Mouse (Mus musculus) neural tube, embryonic 14.5 days (tissue): Measurements from ENCODE around the gene Kyat1. TPM values are rescaled to one million over a fixed set of nuclear protein-coding genes. Genes with fewer than 3 reads are reported as not detected.
A peak's percentile ranks its signal among the peaks of the same experiment; 100 is the strongest.

ENCODE experiments used
- ATAC-seq: fragments of 200-750 bp; cut with Nextera tagmentation; 2 replicates; pipeline ENCODE4 v1.8.0; 2017; ENCODE audit warnings: low read depth, mild to moderate bottlenecking, moderate TSS enrichment, moderate library complexity
- H3K27ac ChIP-seq: fragments of 300-500 bp; sonication (generic); 2 replicates; pipeline ENCODE4 v1.5.1; 2014; ENCODE audit warnings: low read depth, mild to moderate bottlenecking, control low read depth, low read length, moderate library complexity, mixed read lengths
- H3K27me3 ChIP-seq: fragments of 300-500 bp; sonication (generic); 2 replicates; pipeline ENCODE4 v1.6.1; 2014; ENCODE audit warnings: low read length; ENCODE audit not compliant: control insufficient read depth, insufficient read depth
- H3K36me3 ChIP-seq: fragments of 300-500 bp; sonication (generic); 2 replicates; pipeline ENCODE4 v1.6.1; 2014; ENCODE audit warnings: low read length, mixed read lengths; ENCODE audit not compliant: control insufficient read depth, insufficient read depth
- H3K4me1 ChIP-seq: fragments of 300-500 bp; sonication (generic); 2 replicates; pipeline ENCODE4 v1.6.1; 2014; ENCODE audit warnings: low read length; ENCODE audit not compliant: control insufficient read depth, insufficient read depth
- H3K4me2 ChIP-seq: fragments of 300-500 bp; sonication (generic); 2 replicates; pipeline ENCODE4 v1.6.1; 2014; ENCODE audit warnings: mild to moderate bottlenecking, low read depth, low read length, control low read depth
- H3K4me3 ChIP-seq: fragments of 300-500 bp; sonication (generic); 2 replicates; pipeline ENCODE4 v1.5.1; 2014; ENCODE audit warnings: low read depth, low read length, control low read depth, mixed read lengths
- H3K9ac ChIP-seq: fragments of 300-500 bp; sonication (generic); replicated peaks from 2 replicates; pipeline ENCODE4 v1.6.1; 2014; ENCODE audit warnings: low read depth, mild to moderate bottlenecking, control low read depth, low read length, mixed read lengths
- H3K9me3 ChIP-seq: fragments of 300-500 bp; sonication (generic); 2 replicates; pipeline ENCODE4 v1.6.1; 2016; ENCODE audit warnings: low read length; ENCODE audit not compliant: control insufficient read depth
- WGBS: fragments of 180-500 bp; shearing (Covaris S2); extraction: QIAGEN DNeasy Blood & Tissue Kit; methylation state at CpG from one replicate; pipeline ENCODE4 v1.1.7; 2014; 5-methylcytosine and 5-hydroxymethylcytosine counted together
- polyA plus RNA-seq: library from polyadenylated mRNA; unstranded; fragments of >200 nt; fragmentation: Nextera tagmentation; extraction: Ambion mirVana; gene quantifications from 2 replicates; pipeline ENCODE4 v1.2.1, GENCODE M21; 2014

Kyat1 gene
- 14.5 and 19.5 TPM in 2 replicates for polyA plus RNA-seq

DNA sequence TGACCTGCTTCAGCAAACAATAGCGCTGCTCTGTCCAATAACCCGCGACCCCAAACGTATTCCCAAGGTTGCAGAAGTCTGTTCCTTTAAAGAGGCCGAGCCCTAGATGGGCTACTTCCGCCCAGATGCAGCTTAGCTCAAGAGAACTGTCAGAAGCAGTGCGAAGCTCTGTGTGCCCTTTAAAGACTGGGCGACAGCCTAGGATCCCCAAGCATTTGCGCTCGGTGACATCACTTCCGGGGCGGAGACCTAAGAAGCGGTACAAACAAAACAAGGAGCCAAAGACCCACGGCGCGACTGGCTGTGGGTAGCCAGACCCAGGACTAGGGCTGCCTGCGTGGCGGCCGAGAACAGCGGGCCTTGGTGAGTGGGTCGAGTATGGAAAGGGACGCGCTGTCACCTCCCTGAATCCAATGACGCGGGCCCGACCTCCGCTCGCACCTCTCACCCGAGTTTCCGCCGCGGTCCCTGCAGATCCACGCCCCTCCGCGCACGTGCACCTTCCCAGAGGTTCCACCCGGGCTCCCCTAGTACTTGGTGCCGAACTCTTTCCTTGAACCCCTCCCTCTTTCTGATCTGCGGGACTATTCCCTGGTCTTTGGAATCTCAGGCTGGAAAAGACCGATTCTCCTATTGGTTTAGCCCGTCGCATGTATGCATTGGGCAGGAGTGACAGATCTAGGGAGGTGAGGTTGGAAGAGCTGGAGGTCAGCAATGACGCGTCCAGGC, at the start of gene Kyat1:
Kyat1 (minus strand) TSS at position 219 of the 729 bp plus-strand sequence.
- Histone ChIP-seq H3K4me1 (peaks cover 12% of the 10 kb centered on the region), H3K4me3 (peak within 1 kb of the TSS; percentile 58), H3K27ac (peak within 1 kb of the TSS; percentile 76), H3K9me3 (no peaks in the 10 kb centered on the region), H3K27me3 (no peaks in the 10 kb centered on the region), H3K4me2 (peak within 1 kb of the TSS; percentile 63), H3K9ac (peak within 1 kb of the TSS; percentile 58), H3K36me3 (no peaks in the 10 kb centered on the region)
- ATAC-seq, result peak; percentile 98
- under 1% methylated on average over 44 of the region's 44 CpGs for WGBS

DNA sequence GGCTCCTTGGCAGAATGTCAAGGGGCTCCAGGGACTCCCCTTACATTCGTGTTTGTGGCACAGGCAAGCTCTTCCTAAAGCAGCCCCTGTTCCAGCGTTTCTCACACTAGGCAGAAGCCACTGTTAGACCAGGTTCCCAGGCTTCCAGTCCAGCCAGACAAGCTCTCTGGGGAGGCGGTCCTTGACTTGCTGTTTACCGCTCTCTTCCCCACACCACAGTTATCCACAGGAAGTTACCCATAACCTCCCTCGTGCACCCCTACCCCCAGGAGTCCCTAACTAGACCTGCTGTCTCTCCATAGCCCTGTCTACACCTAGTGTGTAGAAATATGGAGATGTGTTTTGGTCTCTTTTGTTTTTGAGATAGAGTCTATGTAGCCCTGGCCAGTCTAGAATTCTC, 48.2 kb upstream of the Kyat1 start:
- Histone ChIP-seq H3K4me2 (no peak overlapping the region), H3K9me3 (no peaks in the 10 kb centered on the region), H3K27ac (no peak overlapping the region), H3K36me3 (peaks cover 48% of the 10 kb centered on the region), H3K4me3 (no peak overlapping the region), H3K4me1 (no peaks in the 10 kb centered on the region), H3K9ac (no peak overlapping the region), H3K27me3 (no peaks in the 10 kb centered on the region)
- ATAC-seq, result no peak
- WGBS, result 77% methylated on average over 5 of the region's 5 CpGs

DNA sequence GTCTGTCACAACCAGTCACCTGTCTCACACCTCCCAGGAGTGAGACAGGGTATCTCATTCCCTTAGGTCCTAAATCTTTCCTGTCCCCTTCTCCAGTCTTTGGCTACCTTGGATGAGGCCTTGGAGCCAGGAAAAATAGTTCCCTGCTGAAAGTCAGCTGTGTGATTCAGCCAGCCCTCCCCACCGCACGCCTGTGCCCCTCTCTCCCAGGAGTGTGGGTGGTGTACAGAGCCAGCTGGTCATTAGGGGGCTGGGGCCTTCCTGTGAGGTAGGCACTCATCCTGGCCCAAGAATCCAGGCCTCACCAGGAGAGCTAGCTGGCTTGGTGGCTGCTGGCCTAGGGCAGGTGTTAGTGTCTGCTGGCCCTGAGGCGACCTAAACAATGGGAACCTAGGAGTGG, 46.9 kb upstream of the Kyat1 start:
- H3K9ac ChIP-seq, result no peak overlapping the region
- no peak overlapping the region for H3K4me3 ChIP-seq
- H3K36me3 ChIP-seq, result peaks cover 41% of the 10 kb centered on the region
- 79% methylated on average over 3 of the region's 3 CpGs for WGBS
- no peak overlapping the region for H3K4me2 ChIP-seq
- H3K27me3 ChIP-seq, result no peaks in the 10 kb centered on the region
- no peaks in the 10 kb centered on the region for H3K9me3 ChIP-seq
- ATAC-seq, result no peak
- H3K4me1 ChIP-seq, result no peaks in the 10 kb centered on the region
- H3K27ac ChIP-seq, result no peak overlapping the region

DNA sequence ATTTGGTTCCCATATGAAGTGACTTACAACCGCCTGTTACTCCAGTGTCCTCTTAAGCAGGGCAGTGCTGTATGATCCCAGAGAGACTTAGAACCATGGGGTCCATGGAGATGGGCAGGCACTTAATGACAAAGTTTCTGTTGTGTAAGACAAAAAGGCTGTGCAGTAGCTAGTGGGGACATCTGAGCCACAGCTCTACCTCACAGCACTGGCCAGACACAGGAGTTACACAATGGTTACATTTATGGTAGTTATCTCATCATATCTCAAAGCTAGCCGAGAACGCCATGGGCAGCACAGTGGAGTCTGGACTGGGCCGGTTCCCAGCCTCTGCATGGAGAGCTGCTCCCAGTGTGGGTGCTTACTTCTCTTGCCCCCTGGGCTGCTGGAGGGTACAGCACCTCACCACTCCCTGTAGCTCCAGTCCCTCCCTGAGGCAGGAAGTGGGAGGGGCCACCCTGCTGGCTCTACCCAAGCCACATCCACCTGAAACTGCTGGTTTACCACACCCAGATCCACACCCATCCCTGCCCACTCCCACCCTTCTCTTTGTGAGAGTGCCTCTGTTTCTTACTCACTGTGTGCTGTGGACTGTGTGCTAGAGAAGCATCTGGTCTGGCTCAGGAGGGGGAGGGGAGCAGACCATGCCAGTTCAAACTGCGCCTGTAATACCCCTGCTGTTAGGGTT, 45.9 kb upstream of the Kyat1 start:
- Histone ChIP-seq H3K4me1 (no peaks in the 10 kb centered on the region), H3K9ac (no peak overlapping the region), H3K9me3 (no peaks in the 10 kb centered on the region), H3K4me2 (no peak overlapping the region), H3K4me3 (no peak overlapping the region), H3K27me3 (no peaks in the 10 kb centered on the region), H3K36me3 (peaks cover 31% of the 10 kb centered on the region), H3K27ac (no peak overlapping the region)
- ATAC-seq, result no peak
- 72% methylated on average over 5 of the region's 5 CpGs for WGBS

DNA sequence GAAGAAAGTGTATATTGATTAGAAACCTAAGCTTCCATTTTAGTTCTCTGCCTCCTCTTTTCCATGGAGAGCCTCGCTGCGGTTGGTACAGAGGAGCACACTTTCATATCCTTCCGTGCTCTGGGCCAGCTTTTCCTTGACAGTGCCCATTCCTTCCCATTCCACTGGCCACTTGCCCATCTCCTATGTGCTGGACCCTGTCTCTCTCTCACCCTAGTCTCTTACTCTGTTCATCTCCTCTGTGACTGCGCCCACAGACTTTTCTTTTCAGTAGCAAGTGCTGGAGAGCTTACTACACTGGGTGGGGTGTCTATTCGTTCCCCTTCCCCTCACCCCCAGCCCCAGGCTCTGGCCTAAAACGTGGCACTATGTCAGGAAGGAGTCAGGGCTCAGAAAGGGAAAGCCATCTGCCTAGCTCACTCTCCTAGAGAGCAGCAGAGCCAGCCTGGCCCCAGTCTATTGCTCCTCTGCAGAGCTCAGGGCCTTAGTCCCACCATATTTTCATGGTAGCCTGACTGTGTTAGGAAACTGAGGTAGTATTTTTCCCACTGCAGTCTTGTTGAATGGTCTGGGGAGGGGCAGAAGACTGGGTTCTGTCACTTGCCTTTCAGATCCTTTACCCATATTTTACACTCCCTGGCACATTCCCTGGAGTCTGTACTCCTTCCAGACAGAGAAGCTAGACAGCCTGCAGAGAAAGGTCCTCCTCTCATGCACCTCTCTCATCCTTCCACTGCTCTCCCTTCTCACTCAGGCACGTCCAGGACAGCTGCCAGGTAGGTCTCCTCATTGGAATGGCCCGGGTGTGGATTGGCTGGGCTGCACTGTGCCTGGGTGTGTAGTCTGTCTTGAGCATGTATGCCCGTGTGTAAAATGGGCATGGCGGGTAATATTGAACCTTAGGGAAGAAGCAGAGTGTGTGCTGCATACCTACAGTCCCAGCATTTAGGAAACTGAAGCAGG, 44.8 kb upstream of the Kyat1 start:
- ATAC-seq, result no peak
- WGBS, result 87% methylated on average over 10 of the region's 10 CpGs
- H3K4me1 ChIP-seq, result no peaks in the 10 kb centered on the region
- H3K4me3 ChIP-seq, result no peak overlapping the region
- H3K36me3 ChIP-seq, result peaks cover 20% of the 10 kb centered on the region
- H3K9ac ChIP-seq, result no peak overlapping the region
- H3K9me3 ChIP-seq, result no peaks in the 10 kb centered on the region
- no peaks in the 10 kb centered on the region for H3K27me3 ChIP-seq
- no peak overlapping the region for H3K27ac ChIP-seq
- no peak overlapping the region for H3K4me2 ChIP-seq

DNA sequence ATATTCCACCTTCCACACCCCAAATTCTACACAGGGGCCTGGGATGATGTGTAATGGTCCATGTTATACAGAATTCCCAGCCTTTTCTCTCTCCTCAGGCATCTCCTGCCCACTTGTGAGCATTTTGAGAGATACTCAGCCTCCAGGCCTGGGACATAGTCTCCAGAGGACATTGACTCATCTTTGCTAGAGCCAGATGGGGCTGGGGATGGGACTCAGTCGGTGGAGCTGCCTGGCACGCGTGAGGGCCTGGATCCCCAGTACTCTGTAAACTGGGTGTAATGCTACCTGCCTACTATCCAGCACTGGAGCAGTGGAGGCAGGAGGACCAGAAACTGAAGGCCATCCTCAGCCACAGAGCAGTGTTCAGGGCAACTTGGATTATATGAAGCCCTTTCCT, 43.5 kb upstream of the Kyat1 start:
- Histone ChIP-seq H3K4me3 (no peak overlapping the region), H3K9ac (no peak overlapping the region), H3K4me2 (no peak overlapping the region), H3K4me1 (no peaks in the 10 kb centered on the region), H3K27me3 (no peaks in the 10 kb centered on the region), H3K36me3 (peaks cover 14% of the 10 kb centered on the region; the same call in 1 of the 2 replicates), H3K9me3 (no peaks in the 10 kb centered on the region), H3K27ac (no peak overlapping the region)
- WGBS, result 90% methylated on average over 3 of the region's 3 CpGs
- no peak for ATAC-seq

DNA sequence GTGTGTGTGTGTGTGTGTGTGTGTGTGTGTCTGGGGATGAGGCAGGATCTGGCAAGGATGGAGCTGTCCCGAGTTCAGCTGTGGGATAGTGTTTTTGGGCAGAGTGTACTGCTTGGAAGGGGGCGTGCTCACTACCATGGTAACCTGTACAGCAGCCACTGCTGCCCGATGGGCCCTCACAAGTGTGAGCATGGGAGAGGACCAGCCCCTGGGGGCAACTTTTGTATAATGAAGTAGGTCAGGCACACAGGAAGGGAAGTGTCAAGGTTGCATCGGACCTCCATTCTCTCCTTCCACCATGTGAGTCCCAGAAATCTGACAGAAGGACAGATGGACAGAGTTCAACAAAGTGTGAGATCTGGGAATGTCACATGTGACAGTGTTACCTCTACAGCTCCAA, 42.0 kb upstream of the Kyat1 start:
- Histone ChIP-seq H3K36me3 (peaks cover 21% of the 10 kb centered on the region), H3K9ac (no peak overlapping the region), H3K27ac (no peak overlapping the region), H3K4me2 (no peak overlapping the region), H3K4me3 (no peak overlapping the region), H3K4me1 (no peaks in the 10 kb centered on the region), H3K27me3 (no peaks in the 10 kb centered on the region), H3K9me3 (no peaks in the 10 kb centered on the region)
- 68% methylated on average over 4 of the region's 4 CpGs for WGBS
- ATAC-seq, result no peak

DNA sequence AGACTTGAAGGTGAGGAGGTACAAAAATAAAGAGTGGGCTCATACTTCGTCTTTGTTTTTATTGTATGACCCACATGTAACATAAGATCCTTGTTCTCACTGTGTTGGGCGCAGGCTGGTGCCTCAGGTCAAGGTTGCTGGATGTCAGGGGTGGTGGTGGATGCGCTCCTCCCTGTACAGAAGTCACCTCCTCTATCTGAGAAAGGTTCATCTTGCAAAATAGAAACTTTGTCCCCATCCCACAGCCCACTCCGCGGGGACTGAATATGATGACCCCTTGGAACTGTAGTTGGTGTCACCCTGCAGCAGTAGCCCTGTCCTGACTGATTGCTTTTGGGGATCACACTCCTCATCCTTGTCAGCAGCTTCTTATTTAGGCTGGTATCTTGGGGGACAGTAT, 41.4 kb upstream of the Kyat1 start:
- no peaks in the 10 kb centered on the region for H3K27me3 ChIP-seq
- peaks cover 21% of the 10 kb centered on the region for H3K36me3 ChIP-seq
- 98% methylated on average over 5 of the region's 5 CpGs for WGBS
- no peaks in the 10 kb centered on the region for H3K9me3 ChIP-seq
- no peak overlapping the region for H3K4me2 ChIP-seq
- no peak overlapping the region for H3K27ac ChIP-seq
- no peaks in the 10 kb centered on the region for H3K4me1 ChIP-seq
- no peak for ATAC-seq
- H3K4me3 ChIP-seq, result no peak overlapping the region
- H3K9ac ChIP-seq, result no peak overlapping the region
